Mouse (Mus musculus) ZHBTc4 (cell line): ENCODE data around the gene Glt8d1.
A peak's percentile ranks its signal among the peaks of the same experiment; 100 is the strongest.

Source experiments
- DNase-seq: peaks from one replicate; pipeline ENCODE4 v3.0.0-alpha.2; 2011; ENCODE audit warnings: low read depth, low spot score

Glt8d1 gene

GRCm38 (mm10) chr14:31001307-31002205 is at the start of gene Glt8d1, which contains the start of gene Spcs1:
Glt8d1 (plus strand) TSS chr14:31001400.
Spcs1 (minus strand) TSS chr14:31001672.
- DNase-seq = peak; percentile 89

DNA sequence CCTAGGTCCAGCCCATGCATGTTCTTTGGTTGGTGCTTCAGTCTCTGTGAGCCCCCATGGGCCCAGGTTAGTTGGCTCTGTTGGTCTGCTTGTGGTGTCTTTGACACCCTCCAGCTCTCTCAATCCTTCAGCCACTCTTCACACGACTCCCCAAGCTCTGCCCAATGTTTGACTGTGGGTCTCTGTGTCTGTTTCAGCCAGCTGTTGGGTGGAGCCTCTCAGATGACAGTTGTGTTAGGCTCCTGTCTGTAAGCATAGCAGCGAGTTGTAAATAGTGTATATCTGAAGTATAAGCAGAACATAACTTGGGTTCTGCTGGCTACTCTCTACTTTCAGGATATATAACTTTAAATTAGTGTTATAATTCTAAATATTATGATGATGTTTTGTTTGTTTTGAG is 42.7 kb upstream of the Glt8d1 start:
- no peak for DNase-seq

GRCm38 (mm10) chr14:30959031-30959430 is 42.2 kb upstream of the Glt8d1 start:
- no peak for DNase-seq

GRCm38 (mm10) chr14:30960366-30960765 is 40.8 kb upstream of the Glt8d1 start:
- DNase-seq = no peak

DNA sequence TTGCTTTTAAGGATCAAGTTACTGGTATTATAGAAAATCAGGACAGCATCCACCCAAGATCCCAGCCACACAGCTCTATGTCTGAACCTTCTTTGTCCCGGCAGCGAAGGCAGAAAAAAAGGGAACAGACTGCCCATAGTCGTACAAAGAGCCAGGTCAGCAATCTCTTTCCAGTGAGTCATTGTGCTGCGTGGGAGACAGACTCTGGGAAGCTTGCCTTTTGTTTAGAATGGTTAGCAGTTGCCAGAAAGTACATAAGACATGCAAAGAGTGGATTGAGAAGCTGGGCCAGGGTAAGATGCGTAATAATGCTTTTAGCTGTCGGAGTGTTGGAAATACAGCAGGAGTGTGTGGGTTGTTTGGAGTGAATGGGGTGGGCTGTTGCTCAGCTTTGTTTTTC is 27.0 kb upstream of the Glt8d1 start:
- DNase-seq = no peak

GRCm38 (mm10) chr14:30976222-30976621 is 25.0 kb upstream of the Glt8d1 start:
- DNase-seq = no peak

DNA sequence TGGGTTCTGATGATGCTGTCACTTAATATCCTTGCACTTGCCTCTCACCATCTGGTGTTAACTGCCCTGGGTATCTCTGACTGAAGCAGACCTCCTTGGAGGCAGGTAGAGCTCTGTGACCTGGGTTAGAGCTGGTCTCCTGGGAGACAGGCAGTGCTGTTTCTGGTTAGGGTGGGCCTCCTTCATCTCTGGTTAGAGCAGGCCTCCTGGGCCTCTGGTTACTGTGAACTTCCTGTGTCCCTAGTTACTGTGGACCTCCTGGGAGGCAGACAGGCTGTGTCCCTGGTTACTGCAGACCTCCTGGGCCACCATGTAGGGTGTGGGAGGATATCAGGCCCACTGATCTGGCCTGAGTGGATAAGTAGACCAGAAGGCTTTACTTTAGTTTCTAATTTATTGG is 4.8 kb upstream of the Glt8d1 start:
- DNase-seq = no peak

- DNase-seq = no peak
Observed at GRCm38 (mm10) chr14:31000356-31000755, 844 bp upstream of the Glt8d1 start.

- no peak for DNase-seq
Observed at GRCm38 (mm10) chr14:31000816-31001306, 339 bp upstream of the Glt8d1 start.

DNA sequence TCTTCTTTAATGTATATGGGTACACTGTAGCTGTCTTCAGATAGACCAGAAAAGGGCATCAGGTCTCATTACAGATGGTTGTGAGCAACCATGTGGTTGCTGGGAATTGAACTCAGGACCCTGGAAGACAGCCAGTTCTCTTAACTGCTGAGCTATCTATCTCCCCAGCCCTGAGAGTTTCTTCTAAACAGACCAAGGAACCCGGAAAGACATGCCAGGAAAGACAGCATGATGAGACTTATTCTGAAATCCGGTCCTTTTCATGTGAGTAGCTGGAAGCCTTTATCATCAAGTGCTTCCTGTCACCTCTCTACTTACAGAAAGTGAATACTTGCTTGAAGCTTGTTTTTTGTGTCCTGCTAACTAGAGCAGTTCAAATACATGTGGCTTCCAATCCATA is 3.3 kb downstream of the Glt8d1 start:
- no peak for DNase-seq

DNA sequence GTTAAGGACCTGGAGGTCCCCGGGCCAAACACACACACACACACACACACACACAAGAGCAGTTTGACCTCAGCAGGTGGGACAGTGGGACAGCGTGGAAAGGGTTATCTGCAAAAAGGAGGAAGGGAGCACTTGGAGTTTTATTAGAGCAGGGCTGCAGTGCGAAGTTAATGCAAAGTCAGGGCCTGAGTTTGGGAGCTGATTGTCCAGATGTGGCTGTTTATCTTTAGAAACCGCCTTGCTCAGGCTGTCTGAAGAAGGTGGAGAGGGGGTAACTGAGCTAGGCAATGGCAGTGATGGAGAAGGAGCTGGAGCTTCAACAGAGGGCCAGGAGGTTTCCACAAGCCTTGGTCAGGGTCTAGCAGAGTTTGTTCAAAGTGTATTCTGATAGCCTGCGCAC is 5.6 kb downstream of the Glt8d1 start:
- no peak for DNase-seq

DNA sequence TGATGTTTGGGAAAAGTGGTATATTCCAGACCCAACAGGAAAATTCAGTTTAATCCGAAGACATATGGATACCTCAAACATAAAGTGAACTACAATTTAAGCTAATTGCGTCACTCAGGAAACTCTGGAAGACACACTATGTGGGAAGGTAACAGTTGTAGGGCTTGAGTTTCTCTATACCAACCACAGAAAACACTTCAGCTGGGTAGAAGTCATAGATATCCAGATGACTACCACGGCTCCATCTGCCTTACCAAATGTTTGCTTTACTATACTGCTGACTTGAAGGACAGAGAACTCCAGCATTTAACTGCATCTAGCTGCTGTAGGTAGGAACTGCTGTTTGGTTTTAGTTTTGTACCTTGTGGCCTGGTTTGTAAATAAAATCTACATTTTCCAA is 10.4 kb downstream of the Glt8d1 start:
- no peak for DNase-seq

GRCm38 (mm10) chr14:31013928-31014327 is 12.7 kb downstream of the Glt8d1 start:
- no peak for DNase-seq

DNA sequence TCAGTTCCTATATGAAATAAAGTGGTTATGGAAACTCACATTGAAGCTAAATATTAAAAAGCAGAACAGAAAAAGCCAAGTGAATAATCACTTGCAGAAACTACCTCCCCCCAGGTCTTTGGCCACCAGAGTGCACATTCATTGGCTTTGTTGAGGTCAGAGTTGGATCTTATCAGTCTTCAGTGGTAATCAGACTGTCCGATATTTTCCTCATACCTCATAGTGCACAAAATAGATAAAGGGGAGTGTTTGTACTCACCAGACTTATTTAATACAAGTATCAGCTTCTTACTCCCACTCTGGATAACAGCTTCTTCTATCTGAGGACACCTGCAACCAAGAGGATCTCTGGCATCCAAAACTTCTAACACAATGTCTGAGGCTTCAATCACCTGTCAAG is 14.9 kb downstream of the Glt8d1 start:
- no peak for DNase-seq

DNA sequence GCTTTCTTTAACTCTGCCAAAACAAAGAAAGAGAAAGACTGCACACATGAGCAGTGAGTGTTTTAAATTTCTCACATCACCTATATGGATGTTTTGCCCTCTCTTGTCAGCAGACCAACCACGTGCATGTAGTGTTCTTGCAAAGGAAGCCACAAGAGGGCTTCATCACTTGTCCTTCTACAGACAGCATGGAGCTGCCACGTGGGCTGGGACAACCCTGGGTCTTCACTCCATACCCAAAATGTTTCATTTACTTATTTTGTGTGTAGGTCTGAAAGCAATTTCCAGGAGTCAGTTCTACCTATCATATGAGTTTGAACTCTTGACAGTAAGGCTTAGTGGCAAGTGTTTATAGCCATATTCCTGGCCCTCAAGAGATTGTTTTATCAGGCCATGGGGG is 16.7 kb downstream of the Glt8d1 start:
- DNase-seq = peak; percentile 77

- DNase-seq = peak; percentile 99
Observed at GRCm38 (mm10) chr14:31018860-31019291, 17.7 kb downstream of the Glt8d1 start, which contains the start of the genes Pbrm1 and Gnl3. Pbrm1 (plus strand) TSS chr14:31019138. Gnl3 (minus strand) TSS chr14:31019152.

- peak; percentile 85 for DNase-seq
Observed at GRCm38 (mm10) chr14:31019331-31020205, 18.4 kb downstream of the Glt8d1 start.

DNA sequence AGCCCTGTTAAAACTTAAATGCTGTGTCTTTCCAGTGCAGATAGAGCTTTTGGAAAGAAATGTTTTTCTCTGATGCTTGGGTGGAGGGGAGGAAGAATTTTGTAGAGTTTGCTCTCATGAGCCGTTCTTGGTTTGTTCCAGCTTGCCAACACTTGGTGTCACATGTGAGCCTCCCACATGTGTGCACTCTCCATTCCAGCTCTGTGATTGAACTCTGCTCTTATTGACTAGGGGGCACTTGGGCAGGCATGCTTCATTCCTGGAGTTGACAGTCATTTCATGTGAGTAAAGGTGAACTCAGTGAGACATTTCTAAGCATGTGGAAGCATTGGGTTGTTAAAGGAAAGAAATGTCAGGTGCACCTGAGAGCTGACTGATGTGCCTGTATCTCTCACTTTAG is 21.4 kb downstream of the Glt8d1 start:
- no peak for DNase-seq

DNA sequence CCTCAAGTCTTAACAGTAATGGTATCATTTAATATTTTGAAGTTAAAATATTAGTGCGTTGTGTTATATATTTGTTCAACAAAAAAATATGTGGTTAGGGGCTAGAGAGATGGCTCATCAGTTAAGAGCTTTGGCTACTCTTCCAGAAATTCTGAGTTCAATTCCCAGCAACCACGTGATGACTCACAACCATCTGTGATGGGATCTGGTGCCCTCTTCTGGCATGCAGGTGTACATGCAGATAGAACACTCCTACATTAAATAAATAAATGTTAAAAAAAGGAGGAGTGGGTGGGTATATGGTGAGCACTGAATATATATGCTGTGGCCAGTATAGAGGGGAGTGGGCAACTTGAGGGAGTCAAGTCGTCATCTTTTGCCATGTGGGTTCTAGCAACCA is 24.6 kb downstream of the Glt8d1 start:
- DNase-seq = peak; percentile 77

GRCm38 (mm10) chr14:31045296-31045695 is 44.1 kb downstream of the Glt8d1 start:
- DNase-seq = no peak

- no peak for DNase-seq
Observed at GRCm38 (mm10) chr14:31045817-31046216, 44.6 kb downstream of the Glt8d1 start.
